Mouse (Mus musculus) bone marrow macrophage, adult 2 months (primary cell): ENCODE measurements around the gene Slc23a2.

Experiments
- CTCF ChIP-seq: IDR thresholded peaks from 2 replicates; pipeline ENCODE4 v1.5.1; 2012; ENCODE audit warnings: low read depth, mild to moderate bottlenecking, low read length, moderate library complexity
- POLR2A ChIP-seq: IDR thresholded peaks from 2 replicates; pipeline ENCODE4 v1.6.1; 2012; ENCODE audit warnings: mild to moderate bottlenecking, low read depth, low read length, borderline replicate concordance

DNA sequence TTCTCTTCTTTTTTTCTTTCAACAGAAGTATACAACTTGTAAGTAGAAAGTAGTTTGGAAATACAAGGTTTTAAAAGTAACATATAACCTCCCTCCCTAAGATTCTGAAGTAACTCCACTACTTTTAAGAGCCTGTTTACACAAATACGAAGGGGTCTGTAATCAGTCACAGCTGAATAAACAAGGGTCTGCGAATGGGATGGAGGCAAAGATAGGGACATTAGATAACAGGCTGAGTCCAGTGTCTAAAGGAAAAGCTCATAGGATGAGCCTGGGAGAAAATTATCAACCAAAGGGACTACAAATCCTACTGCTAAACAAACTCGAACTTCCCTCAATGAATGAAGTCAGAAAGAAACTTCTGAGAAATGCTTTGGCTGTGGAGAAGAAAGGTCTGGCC, 95.0 kb downstream of the Slc23a2 start:
- TF ChIP-seq POLR2A: no peak
- TF ChIP-seq CTCF: no peak
